Mouse (Mus musculus) midbrain, embryonic 10.5 days (tissue): ENCODE measurements around the gene Lrrc4b. TPM values are rescaled to one million over a fixed set of nuclear protein-coding genes. Genes with fewer than 3 reads are reported as not detected.

Source experiments
- DNase-seq: peaks from one replicate; pipeline ENCODE4 v3.0.0-alpha.2; 2017; ENCODE audit warnings: low spot score
- H3K27ac ChIP-seq: fragments of 300-500 bp; sonication (generic); replicated peaks from 2 replicates; pipeline ENCODE4 v1.5.1; 2016; ENCODE audit warnings: mild to moderate bottlenecking
- H3K27me3 ChIP-seq: fragments of 300-500 bp; sonication (generic); 2 replicates; pipeline ENCODE4 v1.6.1; 2016; ENCODE audit warnings: low read depth, mild to moderate bottlenecking; ENCODE audit not compliant: poor library complexity, severe bottlenecking
- H3K36me3 ChIP-seq: fragments of 300-500 bp; sonication (generic); 2 replicates; pipeline ENCODE4 v1.6.1; 2016; ENCODE audit warnings: mild to moderate bottlenecking, moderate library complexity
- H3K4me1 ChIP-seq: fragments of 300-500 bp; sonication (generic); 2 replicates; pipeline ENCODE4 v1.6.1; 2016
- H3K4me3 ChIP-seq: fragments of 300-500 bp; sonication (generic); 2 replicates; pipeline ENCODE4 v1.5.1; 2016; ENCODE audit warnings: mild to moderate bottlenecking, moderate library complexity
- H3K9me3 ChIP-seq: fragments of 300-500 bp; sonication (generic); replicated peaks from 2 replicates; pipeline ENCODE4 v1.6.1; 2016; ENCODE audit warnings: mild to moderate bottlenecking
- WGBS: fragments of 180-500 bp; shearing (Covaris S2); methylation state at CpG from one replicate; pipeline ENCODE4 v1.1.7; 2016; 5-methylcytosine and 5-hydroxymethylcytosine counted together
- polyA plus RNA-seq: library from polyadenylated mRNA; unstranded; fragments of >200 nt; fragmentation: Nextera tagmentation; extraction: Ambion mirVana; gene quantifications from 2 replicates; pipeline ENCODE4 v1.2.1, GENCODE M21; 2016

Gene Lrrc4b
- polyA plus RNA-seq, 1 experiment from 2014 or later, result 2.4 TPM

DNA sequence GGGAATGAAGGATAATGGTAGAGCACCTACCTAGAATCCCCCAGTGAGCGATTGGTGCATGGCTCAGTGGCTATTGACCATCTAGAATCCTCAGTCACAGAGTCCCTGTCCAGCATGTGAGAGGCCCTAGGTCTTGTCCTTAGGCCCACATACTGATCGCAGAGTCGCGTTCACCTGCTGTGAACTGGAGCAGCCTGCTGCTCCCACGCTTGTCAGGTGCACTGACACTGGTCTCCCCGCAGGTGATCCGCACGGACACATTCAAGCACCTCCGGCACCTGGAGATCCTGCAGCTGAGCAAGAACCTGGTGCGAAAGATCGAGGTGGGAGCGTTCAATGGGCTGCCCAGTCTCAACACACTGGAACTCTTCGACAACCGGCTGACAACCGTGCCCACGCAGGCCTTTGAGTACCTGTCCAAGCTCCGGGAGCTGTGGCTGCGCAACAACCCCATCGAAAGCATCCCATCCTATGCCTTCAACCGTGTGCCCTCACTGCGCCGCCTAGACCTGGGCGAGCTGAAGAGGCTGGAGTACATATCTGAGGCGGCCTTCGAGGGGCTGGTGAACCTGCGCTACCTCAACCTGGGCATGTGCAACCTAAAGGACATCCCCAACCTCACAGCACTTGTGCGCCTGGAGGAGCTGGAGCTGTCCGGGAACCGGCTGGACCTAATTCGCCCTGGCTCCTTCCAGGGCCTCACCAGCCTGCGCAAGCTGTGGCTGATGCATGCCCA is 32.1 kb downstream of the Lrrc4b start:
- H3K27me3 ChIP-seq, result peaks cover 55% of the 10 kb centered on the region
- H3K9me3 ChIP-seq, result peaks cover 6% of the 10 kb centered on the region; the same call in 1 of the 2 replicates
- peaks cover 37% of the 10 kb centered on the region for H3K4me1 ChIP-seq
- no peak overlapping the region for H3K27ac ChIP-seq
- DNase-seq, result no peak
- peaks cover 86% of the 10 kb centered on the region for H3K36me3 ChIP-seq
- H3K4me3 ChIP-seq, result no peak overlapping the region
- WGBS, result 80% methylated on average over 31 of the region's 31 CpGs

DNA sequence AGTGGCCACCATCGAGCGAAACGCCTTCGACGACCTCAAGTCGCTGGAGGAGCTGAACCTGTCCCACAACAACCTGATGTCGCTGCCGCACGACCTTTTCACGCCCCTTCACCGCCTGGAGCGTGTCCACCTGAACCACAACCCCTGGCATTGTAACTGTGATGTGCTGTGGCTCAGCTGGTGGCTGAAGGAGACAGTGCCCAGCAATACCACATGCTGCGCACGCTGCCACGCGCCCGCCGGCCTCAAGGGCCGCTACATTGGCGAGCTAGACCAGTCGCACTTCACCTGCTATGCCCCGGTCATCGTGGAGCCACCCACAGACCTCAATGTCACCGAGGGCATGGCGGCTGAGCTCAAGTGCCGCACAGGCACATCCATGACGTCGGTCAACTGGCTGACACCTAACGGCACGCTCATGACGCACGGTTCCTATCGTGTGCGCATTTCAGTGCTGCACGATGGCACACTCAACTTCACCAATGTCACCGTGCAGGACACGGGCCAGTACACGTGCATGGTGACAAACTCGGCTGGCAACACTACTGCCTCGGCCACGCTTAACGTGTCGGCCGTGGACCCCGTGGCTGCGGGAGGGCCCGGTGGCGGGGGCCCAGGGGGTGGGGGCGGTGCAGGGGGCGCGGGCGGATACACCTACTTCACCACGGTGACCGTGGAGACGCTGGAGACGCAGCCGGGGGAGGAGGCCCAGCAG is 32.8 kb downstream of the Lrrc4b start:
- 0 out of 2 replicates have a peak overlapping the region, but pooled peaks have one; percentile 32 for H3K4me3 ChIP-seq
- peaks cover 55% of the 10 kb centered on the region for H3K27me3 ChIP-seq
- no peak overlapping the region for H3K27ac ChIP-seq
- H3K4me1 ChIP-seq, result peaks cover 44% of the 10 kb centered on the region
- peak; percentile 14 for DNase-seq
- peaks cover 79% of the 10 kb centered on the region for H3K36me3 ChIP-seq
- 73% methylated on average over 57 of the region's 57 CpGs for WGBS
- peaks cover 6% of the 10 kb centered on the region; the same call in 1 of the 2 replicates for H3K9me3 ChIP-seq

DNA sequence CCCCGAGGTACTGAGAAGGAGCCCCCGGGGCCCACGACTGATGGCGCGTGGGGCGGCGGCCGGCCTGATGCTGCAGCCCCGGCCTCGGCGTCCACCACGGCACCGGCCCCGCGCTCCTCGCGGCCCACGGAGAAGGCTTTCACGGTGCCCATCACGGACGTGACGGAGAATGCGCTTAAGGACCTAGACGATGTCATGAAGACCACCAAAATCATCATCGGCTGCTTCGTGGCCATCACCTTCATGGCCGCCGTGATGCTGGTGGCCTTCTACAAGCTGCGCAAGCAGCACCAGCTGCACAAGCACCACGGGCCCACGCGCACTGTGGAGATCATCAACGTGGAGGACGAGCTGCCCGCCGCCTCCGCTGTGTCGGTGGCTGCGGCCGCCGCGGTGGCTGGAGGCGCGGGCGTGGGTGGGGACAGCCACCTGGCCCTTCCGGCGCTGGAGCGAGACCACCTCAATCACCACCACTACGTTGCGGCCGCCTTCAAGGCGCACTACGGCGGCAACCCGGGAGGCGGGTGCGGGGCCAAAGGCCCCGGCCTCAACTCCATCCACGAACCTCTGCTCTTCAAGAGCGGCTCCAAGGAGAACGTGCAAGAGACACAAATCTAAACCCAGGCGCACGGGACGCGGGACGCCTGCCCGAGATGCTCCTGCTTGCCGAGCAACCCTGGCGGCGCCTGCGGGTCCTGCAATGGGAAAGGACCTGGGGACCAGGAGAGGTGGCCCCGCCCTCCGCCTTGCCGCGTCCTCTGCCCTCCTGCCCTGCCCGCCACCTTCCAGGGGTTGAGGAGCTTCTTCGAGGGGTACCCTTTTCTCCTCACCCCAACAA is 33.6 kb downstream of the Lrrc4b start:
- Histone ChIP-seq H3K27ac (peak overlapping the region; percentile 28; the same call in 1 of the 2 replicates), H3K4me1 (peaks cover 52% of the 10 kb centered on the region), H3K27me3 (peaks cover 55% of the 10 kb centered on the region), H3K36me3 (peaks cover 71% of the 10 kb centered on the region), H3K4me3 (peak overlapping the region; percentile 32), H3K9me3 (peaks cover 6% of the 10 kb centered on the region; the same call in 1 of the 2 replicates)
- WGBS, result 23% methylated on average over 77 of the region's 77 CpGs
- peak; percentile 75 for DNase-seq

DNA sequence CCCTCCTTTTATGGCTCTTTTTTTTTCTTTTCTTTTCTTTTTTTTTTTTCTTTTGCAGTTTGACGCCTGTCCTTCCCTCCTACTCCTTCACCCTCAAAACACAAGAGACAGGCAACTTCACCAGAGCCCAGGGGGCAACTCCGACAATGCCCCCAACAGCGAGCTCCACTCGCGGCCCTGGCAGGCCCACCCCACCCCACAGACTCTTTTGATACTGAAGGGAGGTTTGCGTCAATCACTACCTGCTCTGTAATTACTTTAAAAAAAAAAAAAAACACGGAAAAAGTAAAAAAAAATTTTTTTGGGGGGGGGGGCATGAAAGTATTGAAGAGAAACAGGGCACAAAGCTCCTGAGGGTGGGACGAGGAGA is 34.2 kb downstream of the Lrrc4b start:
- Histone ChIP-seq H3K9me3 (peaks cover 5% of the 10 kb centered on the region; the same call in 1 of the 2 replicates), H3K27ac (no peak overlapping the region), H3K36me3 (peaks cover 65% of the 10 kb centered on the region), H3K4me3 (no peak overlapping the region), H3K27me3 (peaks cover 55% of the 10 kb centered on the region), H3K4me1 (peaks cover 54% of the 10 kb centered on the region)
- WGBS, result 30% methylated on average over 8 of the region's 8 CpGs
- DNase-seq, result no peak

DNA sequence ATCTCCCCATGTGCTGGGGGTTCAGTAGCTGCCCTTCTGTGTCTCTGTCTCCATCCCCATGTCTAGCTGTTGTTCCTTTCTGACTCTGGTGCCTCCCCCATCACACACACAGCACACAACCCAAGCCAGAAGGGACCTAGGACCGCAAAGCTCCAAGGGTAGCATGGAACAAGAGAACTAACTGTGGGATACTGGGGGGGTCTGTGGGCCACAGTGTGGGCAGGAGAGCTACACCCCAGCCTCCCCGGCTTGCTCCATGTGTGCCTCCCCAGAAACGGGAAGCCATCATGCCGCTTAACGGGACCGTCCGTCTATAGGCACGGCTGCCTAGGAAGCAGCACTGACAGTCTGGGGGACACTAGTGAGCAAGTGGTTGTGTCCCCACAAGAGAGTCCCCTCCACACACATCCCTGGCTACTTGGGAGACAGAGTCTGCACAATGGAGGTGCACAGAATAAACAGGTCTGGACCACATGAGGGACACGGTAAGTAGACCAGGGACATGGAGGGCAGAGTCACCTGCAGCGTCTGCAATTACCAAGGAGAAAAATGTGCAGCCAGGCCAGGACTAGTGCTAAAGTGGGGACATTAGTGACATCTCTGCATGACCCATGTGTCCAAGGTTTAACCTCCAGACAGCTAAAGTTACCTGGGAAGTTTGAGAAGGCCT is 34.9 kb downstream of the Lrrc4b start:
- Histone ChIP-seq H3K36me3 (peaks cover 59% of the 10 kb centered on the region), H3K9me3 (no peaks in the 10 kb centered on the region), H3K27ac (no peak overlapping the region), H3K27me3 (peaks cover 55% of the 10 kb centered on the region), H3K4me1 (peaks cover 60% of the 10 kb centered on the region), H3K4me3 (no peak overlapping the region)
- no peak for DNase-seq
- 86% methylated on average over 10 of the region's 10 CpGs for WGBS

DNA sequence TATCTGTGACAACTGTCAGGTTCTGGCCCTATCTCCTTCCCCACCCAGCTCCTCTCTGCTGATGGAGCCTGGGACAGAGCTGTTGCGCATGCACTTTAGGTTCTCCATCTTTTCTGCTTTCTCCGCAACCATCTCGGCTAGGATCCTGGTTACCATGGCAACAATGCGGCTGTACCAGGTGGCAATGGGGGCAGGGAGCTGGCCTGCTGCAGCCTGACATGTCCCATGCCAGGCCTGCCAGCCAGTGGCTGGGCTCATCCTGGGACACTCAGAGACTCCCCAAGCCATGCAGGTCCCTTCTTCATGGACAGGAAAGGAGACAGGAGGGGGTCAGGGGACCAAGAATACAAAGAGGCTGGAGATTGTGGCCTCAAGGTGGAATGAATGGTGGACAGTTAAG is 35.7 kb downstream of the Lrrc4b start:
- no peak overlapping the region; the same call in 1 of the 2 replicates for H3K27ac ChIP-seq
- peaks cover 52% of the 10 kb centered on the region for H3K27me3 ChIP-seq
- peaks cover 68% of the 10 kb centered on the region for H3K4me1 ChIP-seq
- H3K4me3 ChIP-seq, result no peak overlapping the region
- no peaks in the 10 kb centered on the region for H3K9me3 ChIP-seq
- DNase-seq, result peak; percentile 40
- H3K36me3 ChIP-seq, result peaks cover 50% of the 10 kb centered on the region
- WGBS, result 24% methylated on average over 4 of the region's 4 CpGs

DNA sequence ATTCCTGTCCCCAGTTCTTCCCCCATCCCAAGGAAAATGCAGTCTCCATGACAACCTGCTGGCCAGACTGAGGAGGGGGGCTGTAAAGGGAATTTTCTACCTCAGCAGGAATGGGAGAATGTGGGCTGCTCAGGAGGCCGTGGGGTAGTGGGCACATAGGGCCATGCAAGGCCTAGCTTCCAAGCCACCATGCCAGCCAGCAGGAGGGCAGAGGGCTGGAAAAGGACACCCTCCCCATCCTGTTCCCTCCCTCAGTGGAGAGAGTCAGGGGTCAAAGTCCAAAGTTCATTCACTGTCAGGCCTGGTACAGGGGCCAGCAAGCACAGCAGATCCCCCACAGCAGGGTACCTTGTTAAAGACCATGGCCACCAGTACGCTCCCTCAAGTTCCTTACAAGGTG is 36.3 kb downstream of the Lrrc4b start, which contains the start of gene Aspdh:
Aspdh (plus strand) TSS at position 281 of the 400 bp plus-strand sequence.
- Histone ChIP-seq H3K4me3 (no peak within 1 kb of the TSS), H3K27me3 (peaks cover 46% of the 10 kb centered on the region), H3K36me3 (peaks cover 44% of the 10 kb centered on the region), H3K4me1 (peaks cover 71% of the 10 kb centered on the region), H3K27ac (peak within 1 kb of the TSS; percentile 35), H3K9me3 (no peaks in the 10 kb centered on the region)
- DNase-seq, result peak; percentile 12
- WGBS, result 51% methylated on average over 2 of the region's 2 CpGs

DNA sequence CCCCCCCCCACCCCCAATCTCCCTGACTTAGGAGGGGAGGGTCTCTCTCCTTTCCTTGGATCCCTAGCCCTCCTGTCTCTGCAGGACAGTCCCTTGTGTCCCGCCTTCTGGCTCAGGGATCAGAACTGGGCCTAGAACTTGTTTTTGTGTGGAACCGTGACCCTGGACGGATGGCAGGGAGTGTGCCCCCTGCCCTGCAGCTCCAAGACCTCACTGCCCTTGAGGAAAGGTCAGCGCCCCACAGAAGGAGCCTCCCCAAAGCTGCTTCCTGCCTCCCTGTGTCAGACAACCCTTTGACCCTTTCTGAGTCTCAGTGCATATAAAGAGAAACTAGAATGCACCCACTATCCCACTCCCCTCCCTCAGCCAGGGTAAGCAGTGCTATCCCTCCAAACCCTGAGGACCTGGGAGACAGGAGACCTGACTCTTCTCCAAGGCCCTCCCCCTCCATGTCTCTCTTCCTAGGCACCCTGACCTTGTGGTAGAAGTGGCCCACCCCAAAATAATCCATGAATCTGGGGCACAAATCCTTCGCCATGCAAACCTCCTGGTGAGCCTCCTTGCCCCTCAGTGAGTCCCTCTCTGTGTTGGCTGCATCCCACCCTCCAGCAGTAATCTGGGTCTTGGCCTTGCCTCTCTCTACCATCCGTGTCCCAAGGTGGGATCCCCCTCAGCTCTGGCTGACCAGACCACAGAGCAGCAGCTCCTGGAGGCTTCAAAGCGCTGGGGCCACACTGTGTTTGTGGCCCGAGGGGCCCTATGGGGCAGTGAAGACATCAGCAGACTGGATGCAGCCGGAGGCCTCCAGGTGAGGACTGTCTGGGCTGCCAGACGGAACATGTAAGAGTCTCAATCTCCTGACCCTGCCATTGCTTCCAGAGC is 37.4 kb downstream of the Lrrc4b start:
- DNase-seq, result peak; percentile 12
- H3K4me3 ChIP-seq, result no peak overlapping the region
- H3K36me3 ChIP-seq, result peaks cover 33% of the 10 kb centered on the region
- H3K27ac ChIP-seq, result peak overlapping the region; percentile 35
- H3K4me1 ChIP-seq, result peaks cover 78% of the 10 kb centered on the region
- 78% methylated on average over 10 of the region's 10 CpGs for WGBS
- H3K9me3 ChIP-seq, result no peaks in the 10 kb centered on the region
- peaks cover 35% of the 10 kb centered on the region for H3K27me3 ChIP-seq

DNA sequence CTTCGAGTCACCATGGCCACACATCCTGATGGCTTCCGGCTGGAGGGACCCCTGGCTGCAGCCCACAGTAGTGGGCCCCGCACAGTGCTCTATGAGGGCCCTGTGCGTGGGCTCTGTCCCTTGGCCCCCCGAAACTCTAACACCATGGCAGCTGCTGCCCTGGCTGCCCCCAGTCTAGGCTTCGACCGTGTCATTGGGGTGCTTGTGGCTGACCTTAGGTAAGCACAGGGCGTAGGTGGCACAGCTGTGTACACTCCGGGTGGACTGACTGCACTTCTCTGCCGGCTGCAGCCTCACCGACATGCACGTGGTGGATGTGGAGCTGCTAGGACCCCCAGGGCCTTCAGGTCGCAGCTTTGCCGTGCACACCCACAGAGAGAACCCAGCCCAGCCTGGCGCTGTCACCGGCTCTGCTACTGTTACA is 38.1 kb downstream of the Lrrc4b start:
- H3K4me3 ChIP-seq, result peak overlapping the region; percentile 64
- H3K27me3 ChIP-seq, result peaks cover 28% of the 10 kb centered on the region
- peak overlapping the region; percentile 88 for H3K27ac ChIP-seq
- DNase-seq, result peak; percentile 15
- H3K9me3 ChIP-seq, result no peaks in the 10 kb centered on the region
- H3K4me1 ChIP-seq, result peaks cover 81% of the 10 kb centered on the region
- H3K36me3 ChIP-seq, result peaks cover 27% of the 10 kb centered on the region
- WGBS, result 87% methylated on average over 16 of the region's 16 CpGs

DNA sequence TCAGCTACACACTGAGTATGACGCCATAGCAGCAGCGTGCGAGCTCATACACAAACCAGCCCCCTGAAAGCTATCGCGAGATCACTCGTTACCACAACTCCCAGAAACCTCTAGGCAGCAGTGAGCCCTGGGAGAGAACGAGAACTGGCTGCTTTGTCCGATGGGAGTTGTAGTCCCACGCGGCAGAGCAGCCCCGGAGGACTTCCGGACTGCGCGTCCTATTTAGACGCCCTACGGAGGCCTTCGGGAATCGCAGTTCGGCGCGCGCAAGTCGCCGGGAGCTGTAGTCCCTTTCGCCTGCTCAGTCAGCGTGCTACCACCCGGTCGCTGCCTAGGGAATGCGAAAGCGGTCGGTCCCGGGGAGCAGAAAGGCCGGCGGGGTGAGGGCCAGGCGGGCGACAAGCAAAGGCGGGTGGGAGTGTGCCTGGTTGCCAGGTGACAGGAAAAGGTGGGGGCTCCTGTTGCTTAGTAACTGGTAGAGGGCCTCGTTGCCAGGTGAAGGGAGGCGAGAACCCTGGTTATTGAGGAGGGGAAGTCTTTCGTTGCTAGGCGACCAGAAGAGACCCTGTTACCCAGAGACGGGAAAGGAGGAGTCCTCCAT is 39.1 kb downstream of the Lrrc4b start, which contains the start of gene Josd2:
Josd2 (plus strand) TSS at position 170 of the 601 bp plus-strand sequence.
- H3K27ac ChIP-seq, result peak within 1 kb of the TSS; percentile 88
- H3K9me3 ChIP-seq, result no peaks in the 10 kb centered on the region
- peak; percentile 96 for DNase-seq
- peak within 1 kb of the TSS; percentile 64 for H3K4me3 ChIP-seq
- H3K36me3 ChIP-seq, result peaks cover 16% of the 10 kb centered on the region
- peaks cover 82% of the 10 kb centered on the region for H3K4me1 ChIP-seq
- peaks cover 18% of the 10 kb centered on the region for H3K27me3 ChIP-seq
- under 1% methylated on average over 42 of the region's 42 CpGs for WGBS
